Comparison of ENCODE assay signal across 11 mouse cellular contexts in the genomic region with DNA sequence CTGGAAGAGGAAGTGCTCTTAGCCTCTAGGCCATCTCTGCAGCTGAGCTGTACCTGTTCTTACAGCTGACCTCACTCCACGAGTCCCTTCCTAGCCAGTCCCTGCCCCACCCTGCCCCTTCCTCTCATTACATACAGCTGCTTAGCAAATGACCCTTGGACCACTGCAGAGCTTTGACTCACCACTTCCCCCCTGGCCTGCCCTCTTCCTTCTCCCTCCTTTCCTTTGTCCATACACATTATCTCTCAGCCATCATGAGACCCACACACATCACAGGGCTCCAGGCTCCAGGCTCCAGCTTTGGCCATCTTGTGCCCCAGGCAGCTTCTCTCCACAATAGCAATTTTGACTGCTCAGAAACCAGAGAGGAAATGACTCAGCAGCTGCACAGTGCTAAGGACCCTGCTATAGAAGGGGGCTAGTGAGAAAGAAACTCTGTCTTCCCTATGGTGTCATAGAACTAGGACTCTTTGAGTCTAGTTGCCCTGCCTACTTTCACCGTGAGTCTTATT. TPM values are rescaled to one million over a fixed set of nuclear protein-coding genes. Genes with fewer than 3 reads are reported as not detected.
DNase-seq lines count a peak whose midpoint lies in the region; ATAC-seq and TF ChIP-seq lines count a peak whose summit lies in the region.
"Had no signal": no experiment of that assay in that cellular context is flagged by ENCODE, and none has a peak within 500 bp of the region (broad histone marks: within the 10 kb centered on the region; RNA-seq: fewer than 3 reads in every experiment).

No protein-coding gene starts in this region.

- intact Hi-C loops in heart, adult 2 months (cut with DNase I) = loop anchor here (5.0 kb wide), 2 partner anchors 64 to 124 kb away; no protein-coding TSS in a partner anchor

- 35% methylated on average over 2 of the region's 2 CpGs for WGBS in heart, embryonic 12.5 days
- 45% methylated on average over 2 of the region's 2 CpGs for WGBS in heart, adult 2 months
- WGBS in intestine, embryonic 16.5 days = 43% methylated on average over 2 of the region's 2 CpGs
- WGBS in forebrain, postnatal 0 days = 66% methylated on average over 2 of the region's 2 CpGs

- no peaks in the 10 kb centered on the region for H3K79me2 ChIP-seq in heart, adult 2 months (replicated peaks; ENCODE audit: control insufficient read depth, insufficient read depth, low read length)

- H3K9me3 ChIP-seq in heart, embryonic 12.5 days (replicated peaks) = no peaks in the 10 kb centered on the region
- H3K9me3 ChIP-seq in intestine, embryonic 16.5 days (ENCODE audit: control insufficient read depth, low read length) = no peaks in the 10 kb centered on the region
- H3K9me3 ChIP-seq in forebrain, postnatal 0 days (ENCODE audit: low read length) = no peaks in the 10 kb centered on the region

- no peak overlapping the region for H3K4me2 ChIP-seq in heart, embryonic 12.5 days
- no peak overlapping the region for H3K4me2 ChIP-seq in intestine, embryonic 16.5 days (ENCODE audit: low read depth, low read length)
- H3K4me2 ChIP-seq in forebrain, postnatal 0 days (ENCODE audit: low read depth) = no peak overlapping the region

- peaks cover 4% of the 10 kb centered on the region; the same call in 1 of the 2 replicates for H3K4me1 ChIP-seq in heart, embryonic 12.5 days (replicated peaks)
- H3K4me1 ChIP-seq in heart, adult 2 months (ENCODE audit: control insufficient read depth, insufficient read depth, low read length) = no peaks in the 10 kb centered on the region
- no peaks in the 10 kb centered on the region for H3K4me1 ChIP-seq in intestine, embryonic 16.5 days (ENCODE audit: control insufficient read depth, insufficient read depth, low read length)
- no peaks in the 10 kb centered on the region for H3K4me1 ChIP-seq in forebrain, postnatal 0 days (ENCODE audit: insufficient read depth)

- no peak overlapping the region; the same call in 1 of the 2 replicates for H3K27ac ChIP-seq in heart, embryonic 12.5 days (ENCODE audit: poor library complexity, severe bottlenecking)
- no peak overlapping the region for H3K27ac ChIP-seq in heart, adult 2 months
- no peak overlapping the region for H3K27ac ChIP-seq in intestine, embryonic 16.5 days (ENCODE audit: low read length)
- H3K27ac ChIP-seq in forebrain, postnatal 0 days (ENCODE audit: low read depth, low read length) = no peak overlapping the region

- H3K27me3 ChIP-seq in heart, embryonic 12.5 days (replicated peaks) = peaks cover 3% of the 10 kb centered on the region; the same call in 1 of the 2 replicates
- no peaks in the 10 kb centered on the region for H3K27me3 ChIP-seq in heart, adult 2 months (ENCODE audit: control insufficient read depth, insufficient read depth, low read length)
- no peaks in the 10 kb centered on the region for H3K27me3 ChIP-seq in intestine, embryonic 16.5 days (replicated peaks; ENCODE audit: control insufficient read depth, insufficient read depth, low read length)
- H3K27me3 ChIP-seq in forebrain, postnatal 0 days (ENCODE audit: insufficient read depth, low read length) = no peaks in the 10 kb centered on the region

- no peaks in the 10 kb centered on the region for H3K36me3 ChIP-seq in heart, embryonic 12.5 days
- H3K36me3 ChIP-seq in heart, adult 2 months (ENCODE audit: control insufficient read depth, insufficient read depth, low read length) = no peaks in the 10 kb centered on the region
- no peaks in the 10 kb centered on the region for H3K36me3 ChIP-seq in intestine, embryonic 16.5 days (ENCODE audit: control insufficient read depth, insufficient read depth, low read length)
- no peaks in the 10 kb centered on the region for H3K36me3 ChIP-seq in forebrain, postnatal 0 days (ENCODE audit: insufficient read depth)

- DNase-seq in heart, adult 2 months = no peak
- DNase-seq in thymus, postnatal 0 days (ENCODE audit: low spot score) = peak; percentile 63
- no peak for DNase-seq in thymus, postnatal 36 days
- peak; percentile 29 for DNase-seq in thymus, postnatal 4 days
- DNase-seq in forebrain, postnatal 0 days = no peak
- DNase-seq in cerebellum, adult 11-12 months = no peak
- DNase-seq: heart, postnatal 36 days; kidney, postnatal 25 days; spleen, adult 18-20 months had no signal

- no peak overlapping the region for H3K9ac ChIP-seq in heart, embryonic 12.5 days
- H3K9ac ChIP-seq in heart, adult 2 months (ENCODE audit: low read depth, low read length) = no peak overlapping the region
- H3K9ac ChIP-seq in intestine, embryonic 16.5 days (ENCODE audit: low read depth, low read length) = no peak overlapping the region
- no peak overlapping the region for H3K9ac ChIP-seq in forebrain, postnatal 0 days

- peak; percentile 56; the same call in 1 of the 2 replicates for ATAC-seq in heart, embryonic 12.5 days (ENCODE audit: insufficient number of reproducible peaks, low FRiP score)
- ATAC-seq in intestine, embryonic 16.5 days = peak; percentile 81
- ATAC-seq in forebrain, postnatal 0 days = no peak

- no peak for TF ChIP-seq EP300 in heart, adult 2 months (IDR thresholded peaks at IDR 0.05; ENCODE audit: insufficient read depth, low read depth, low read length)

- no peak for TF ChIP-seq CTCF in heart, adult 2 months (IDR thresholded peaks at IDR 0.05)
- TF ChIP-seq CTCF in forebrain, postnatal 0 days (IDR thresholded peaks at IDR 0.05; ENCODE audit: low read depth) = no peak

- no peak overlapping the region for H3K4me3 ChIP-seq in heart, embryonic 12.5 days
- H3K4me3 ChIP-seq in heart, adult 2 months = no peak overlapping the region
- no peak overlapping the region for H3K4me3 ChIP-seq in intestine, embryonic 16.5 days (ENCODE audit: low read length)
- H3K4me3 ChIP-seq in forebrain, postnatal 0 days (ENCODE audit: low read depth, low read length) = no peak overlapping the region

- no peak for TF ChIP-seq POLR2A in heart, adult 2 months (IDR thresholded peaks at IDR 0.05; ENCODE audit: insufficient read depth, low read depth, low read length)

RNA-seq across cellular contexts. Expression of gene Nwd1, which starts 36.6 kb away (rescaled TPM):
- polyA plus RNA-seq in heart, embryonic 12.5 days (2016; fragmentation: Nextera tagmentation; extraction: Ambion mirVana) = 0.13 and 0.15 TPM in 2 replicates
- total RNA-seq in heart, adult 2 months (2021) = under 1 TPM; 0.25 to 0.29 TPM
- polyA plus RNA-seq in heart, adult 2 months (2012; rRNA removed) = 0.18 and 0.27 TPM in 2 replicates
- polyA plus RNA-seq in thymus, postnatal 0 days (2015; fragmentation: Nextera tagmentation; extraction: Ambion mirVana) = 2.3 and 3.1 TPM in 2 replicates
- polyA plus RNA-seq in intestine, embryonic 16.5 days (2015; fragmentation: Nextera tagmentation; extraction: Ambion mirVana) = 0.09 and 0.12 TPM in 2 replicates
- total RNA-seq in forebrain, postnatal 0 days (2014; rRNA removed) = 24.4 and 25.5 TPM in 2 replicates
- 1.1 and 1.9 TPM in 2 replicates for polyA plus RNA-seq in forebrain, postnatal 0 days (2015; fragmentation: Nextera tagmentation; extraction: Ambion mirVana)

RNA-seq across cellular contexts. Expression of gene Sin3b, which starts 40.0 kb away (rescaled TPM):
- 147 and 151 TPM in 2 replicates for polyA plus RNA-seq in heart, embryonic 12.5 days (2016; fragmentation: Nextera tagmentation; extraction: Ambion mirVana)
- 10 to 100 TPM; 75.2 to 79.4 TPM for total RNA-seq in heart, adult 2 months (2021)
- polyA plus RNA-seq in heart, adult 2 months (2012; rRNA removed) = 91.6 and 97.5 TPM in 2 replicates
- 463 and 506 TPM in 2 replicates for polyA plus RNA-seq in thymus, postnatal 0 days (2015; fragmentation: Nextera tagmentation; extraction: Ambion mirVana)
- polyA plus RNA-seq in intestine, embryonic 16.5 days (2015; fragmentation: Nextera tagmentation; extraction: Ambion mirVana) = 130 and 141 TPM in 2 replicates
- 219 and 237 TPM in 2 replicates for total RNA-seq in forebrain, postnatal 0 days (2014; rRNA removed)
- polyA plus RNA-seq in forebrain, postnatal 0 days (2015; fragmentation: Nextera tagmentation; extraction: Ambion mirVana) = 289 and 331 TPM in 2 replicates

Comparison
In these comparisons a context has a peak if more than half of its experiments do, and no peak if none do; other contexts are left out.
1. DNase-seq: peak in thymus, postnatal 0 days (single experiment) and thymus, postnatal 4 days (single experiment); none in heart, adult 2 months (0 of 2), thymus, postnatal 36 days (0 of 2), forebrain, postnatal 0 days (single experiment) and cerebellum, adult 11-12 months (single experiment).